Mouse (Mus musculus): Measurements from ENCODE around the gene Tmem115.

The Tmem115 gene

DNA sequence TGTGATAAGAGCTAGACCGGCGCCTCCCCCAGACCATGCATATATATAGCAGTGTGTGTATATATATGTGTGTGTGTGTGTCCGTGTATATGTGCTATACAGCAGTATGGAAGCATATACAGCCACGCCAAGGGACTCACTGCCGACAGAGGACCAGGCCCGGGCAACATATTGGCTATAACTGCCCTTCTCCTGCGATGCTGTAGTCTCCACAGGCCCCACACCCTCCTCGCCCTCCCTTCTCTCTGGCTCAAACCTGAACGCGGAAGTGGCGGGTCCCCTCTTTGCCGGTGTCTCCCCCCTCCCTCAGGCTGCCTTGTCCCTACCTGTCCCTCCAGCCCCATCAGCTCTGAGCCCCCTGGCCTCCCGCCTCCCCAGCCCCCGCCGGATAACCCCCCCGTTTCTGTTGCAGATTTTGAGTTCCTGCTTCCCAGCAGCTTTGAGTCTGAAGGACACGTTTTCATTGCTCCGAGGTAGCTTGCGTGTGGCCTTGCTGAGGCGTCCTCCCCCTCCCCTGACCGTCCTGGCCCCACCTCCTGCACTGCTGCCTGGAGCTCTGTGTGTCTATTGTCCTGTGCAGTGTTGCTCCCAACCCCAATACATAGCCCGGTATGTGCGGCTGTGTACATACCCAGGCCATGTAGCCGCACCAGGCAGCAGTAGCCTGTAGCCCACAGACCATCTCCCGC is 11.9 kb upstream of the Tmem115 start:
- no peak for DNase-seq (ENCODE audit: low spot score in 2 of 2)

DNA sequence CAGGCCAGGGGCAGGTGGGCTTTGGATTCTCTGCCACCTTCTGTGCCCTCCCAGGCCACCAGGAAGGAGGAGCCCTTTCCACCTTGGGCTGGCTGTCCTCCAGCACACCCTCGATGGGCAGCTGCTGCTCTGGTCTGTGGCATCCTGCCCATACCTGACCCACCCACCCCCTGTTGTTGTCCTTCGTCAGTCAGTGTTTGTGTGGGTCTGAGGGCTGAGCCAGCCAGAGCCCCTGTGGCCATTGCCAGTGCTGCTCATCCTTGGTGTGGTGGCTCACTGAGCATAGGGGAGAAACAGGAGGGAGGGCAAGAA is 11.4 kb upstream of the Tmem115 start:
- DNase-seq (ENCODE audit: low spot score in 2 of 2), result no peak

DNA sequence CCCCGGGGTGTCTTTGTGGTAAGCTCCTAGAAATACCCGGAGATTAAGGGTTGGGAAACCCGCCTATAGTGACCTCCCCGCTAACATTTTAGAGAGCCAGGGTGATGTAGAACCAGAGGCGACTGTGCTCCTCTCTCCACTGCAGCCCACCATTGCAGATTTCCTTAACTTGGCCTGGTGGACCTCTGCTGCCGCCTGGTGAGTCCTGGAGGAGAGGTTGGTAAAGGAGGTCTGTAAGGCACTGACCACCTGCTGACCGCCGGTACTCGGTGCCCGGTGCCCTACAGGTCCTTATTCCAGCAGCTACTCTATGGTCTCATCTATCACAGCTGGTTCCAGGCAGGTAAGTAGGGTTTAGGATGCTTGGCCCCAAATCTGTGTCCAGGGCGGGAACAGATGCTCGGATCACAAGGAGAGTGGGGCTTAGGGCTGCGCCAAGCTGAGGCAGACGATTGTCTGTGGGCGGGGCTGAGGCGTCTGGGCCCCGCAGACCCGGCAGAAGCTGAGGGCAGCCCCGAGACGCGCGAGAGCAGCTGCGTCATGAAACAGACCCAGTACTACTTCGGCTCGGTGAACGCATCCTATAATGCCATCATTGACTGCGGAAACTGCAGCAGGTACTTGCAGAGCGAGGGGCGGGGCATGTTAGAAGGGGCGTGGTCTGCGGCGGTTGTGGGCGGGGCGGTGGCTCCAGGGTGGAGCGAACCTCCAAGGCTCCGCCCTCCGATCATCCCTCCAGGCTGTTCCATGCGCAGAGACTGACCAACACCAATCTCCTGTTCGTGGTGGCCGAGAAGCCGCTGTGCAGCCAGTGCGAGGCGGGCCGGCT is 7.3 kb upstream of the Tmem115 start:
- peak; percentile 84 to 85 for DNase-seq (ENCODE audit: low spot score in 2 of 2)

DNA sequence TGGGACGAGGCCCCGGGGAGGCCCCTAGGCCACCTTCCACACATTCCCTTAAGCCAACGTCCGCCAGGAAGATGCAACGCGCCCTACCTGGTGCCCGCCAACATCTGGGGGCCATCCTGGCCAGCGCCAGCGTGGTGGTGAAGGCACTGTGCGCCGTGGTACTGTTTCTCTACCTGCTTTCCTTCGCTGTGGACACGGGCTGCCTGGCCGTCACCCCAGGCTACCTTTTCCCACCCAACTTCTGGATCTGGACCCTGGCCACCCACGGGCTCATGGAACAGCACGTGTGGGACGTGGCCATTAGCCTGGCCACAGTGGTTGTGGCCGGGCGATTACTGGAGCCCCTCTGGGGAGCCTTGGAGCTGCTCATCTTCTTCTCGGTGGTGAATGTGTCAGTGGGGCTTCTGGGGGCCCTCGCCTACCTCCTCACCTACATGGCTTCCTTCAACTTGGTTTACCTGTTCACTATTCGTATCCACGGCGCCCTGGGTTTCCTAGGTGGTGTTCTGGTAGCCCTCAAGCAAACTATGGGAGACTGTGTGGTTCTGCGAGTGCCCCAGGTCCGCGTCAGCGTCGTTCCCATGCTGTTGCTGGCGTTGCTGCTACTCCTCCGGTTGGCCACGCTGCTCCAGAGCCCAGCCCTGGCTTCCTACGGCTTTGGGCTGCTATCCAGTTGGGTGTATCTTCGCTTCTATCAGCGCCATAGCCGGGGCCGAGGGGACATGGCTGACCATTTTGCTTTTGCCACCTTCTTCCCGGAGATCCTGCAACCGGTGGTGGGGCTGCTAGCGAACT is 860 bp downstream of the Tmem115 start:
- DNase-seq (ENCODE audit: low spot score in 2 of 2), result no peak

DNA sequence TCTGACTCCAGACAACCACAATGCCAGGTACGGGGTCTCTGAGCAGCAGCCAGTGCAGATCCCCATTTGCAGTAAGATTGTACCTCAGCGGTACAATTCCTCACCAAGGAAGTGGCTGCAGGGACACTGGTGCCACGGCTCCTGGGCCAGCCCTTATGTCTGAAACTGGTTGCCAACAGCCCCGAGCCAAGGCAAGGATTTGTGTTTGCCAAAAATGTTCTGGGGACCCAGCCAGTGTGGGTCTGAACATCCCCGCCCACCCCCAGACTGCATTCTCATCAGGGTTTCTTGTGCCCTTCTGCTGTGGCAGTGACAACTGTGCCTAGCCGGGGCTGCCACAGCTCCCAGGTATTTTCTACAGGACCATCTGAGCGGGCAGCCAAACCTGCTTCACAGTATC is 4.5 kb downstream of the Tmem115 start:
- no peak for DNase-seq (ENCODE audit: low spot score in 2 of 2)

DNA sequence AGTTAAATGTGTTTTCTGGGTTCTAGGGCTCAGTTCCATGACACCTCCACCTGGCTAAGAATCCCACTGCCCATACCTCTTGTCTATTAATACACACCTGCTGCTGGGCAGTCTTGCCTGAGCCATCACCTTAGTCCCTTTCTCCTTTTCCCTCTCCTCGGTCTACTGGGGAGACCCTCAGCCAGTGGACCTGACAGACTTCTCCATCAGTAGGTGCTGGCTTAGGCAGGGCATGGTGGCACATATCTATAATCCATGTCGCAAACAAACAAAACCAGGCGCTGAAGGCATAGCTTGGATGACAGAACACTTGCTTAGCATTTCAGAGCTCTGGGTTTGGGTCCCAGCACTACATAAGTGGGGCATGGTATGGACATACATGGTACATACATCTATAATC is 5.0 kb downstream of the Tmem115 start:
- DNase-seq (ENCODE audit: low spot score in 2 of 2), result no peak

DNA sequence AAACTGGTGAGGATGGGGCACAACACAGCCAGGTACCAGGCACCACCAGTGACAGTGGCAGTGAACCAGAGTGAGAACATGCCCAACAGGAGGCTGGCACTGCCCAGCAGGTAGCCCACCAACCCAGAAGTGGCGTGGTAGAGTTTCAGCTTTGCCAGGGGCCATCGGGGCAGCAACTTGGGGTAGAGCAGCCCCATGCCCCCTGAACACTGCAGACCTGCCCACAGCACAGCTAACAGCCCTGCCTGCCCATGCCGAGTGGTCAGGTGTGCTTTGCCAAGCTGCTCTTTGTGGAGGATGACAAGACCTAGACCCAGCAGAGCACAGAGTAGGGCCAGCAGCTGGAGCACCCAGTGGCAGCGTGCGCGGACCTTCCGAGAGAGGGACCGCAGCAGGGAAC is 6.2 kb downstream of the Tmem115 start:
- DNase-seq (ENCODE audit: low spot score in 2 of 2), result no peak

DNA sequence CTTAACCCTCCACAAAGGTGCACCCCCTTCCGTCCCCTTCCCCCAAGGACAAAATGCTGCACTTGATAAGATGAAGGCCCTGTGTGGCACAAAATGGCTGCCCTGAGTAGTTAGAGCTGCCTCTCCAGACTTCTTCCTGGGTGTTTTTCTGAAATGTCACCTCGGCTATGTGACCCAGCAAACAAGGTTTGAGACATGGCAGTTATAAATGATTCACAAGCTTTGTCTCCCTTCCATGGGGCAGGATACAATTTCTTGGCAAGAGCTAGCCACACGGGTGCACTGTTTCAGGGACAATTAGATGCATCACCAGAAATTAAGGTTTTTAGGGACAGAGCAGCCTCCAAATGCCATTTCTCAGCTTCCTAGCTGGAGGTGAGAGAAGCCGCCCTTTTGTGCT is 6.7 kb downstream of the Tmem115 start:
- no peak for DNase-seq (ENCODE audit: low spot score in 2 of 2)

DNA sequence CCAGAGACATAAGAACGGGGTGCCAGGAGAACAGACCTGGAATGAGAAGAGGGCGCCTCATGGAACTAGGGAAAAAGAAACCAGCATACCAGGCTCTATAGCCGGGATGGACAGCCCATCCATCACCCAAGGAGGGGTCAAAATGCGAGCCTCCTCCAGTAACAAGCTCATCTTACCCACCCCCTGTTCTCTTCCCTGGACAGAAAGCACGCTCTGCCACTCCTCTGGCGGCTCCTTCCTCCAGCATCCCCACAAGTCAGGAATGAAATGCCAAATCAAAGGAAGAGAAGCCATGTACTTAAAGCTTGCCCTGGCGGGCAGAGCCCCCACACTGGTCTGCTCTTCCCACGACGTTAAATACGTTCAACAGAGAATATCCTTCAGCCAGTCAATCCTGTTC is 7.3 kb downstream of the Tmem115 start:
- no peak for DNase-seq (ENCODE audit: low spot score in 2 of 2)

DNA sequence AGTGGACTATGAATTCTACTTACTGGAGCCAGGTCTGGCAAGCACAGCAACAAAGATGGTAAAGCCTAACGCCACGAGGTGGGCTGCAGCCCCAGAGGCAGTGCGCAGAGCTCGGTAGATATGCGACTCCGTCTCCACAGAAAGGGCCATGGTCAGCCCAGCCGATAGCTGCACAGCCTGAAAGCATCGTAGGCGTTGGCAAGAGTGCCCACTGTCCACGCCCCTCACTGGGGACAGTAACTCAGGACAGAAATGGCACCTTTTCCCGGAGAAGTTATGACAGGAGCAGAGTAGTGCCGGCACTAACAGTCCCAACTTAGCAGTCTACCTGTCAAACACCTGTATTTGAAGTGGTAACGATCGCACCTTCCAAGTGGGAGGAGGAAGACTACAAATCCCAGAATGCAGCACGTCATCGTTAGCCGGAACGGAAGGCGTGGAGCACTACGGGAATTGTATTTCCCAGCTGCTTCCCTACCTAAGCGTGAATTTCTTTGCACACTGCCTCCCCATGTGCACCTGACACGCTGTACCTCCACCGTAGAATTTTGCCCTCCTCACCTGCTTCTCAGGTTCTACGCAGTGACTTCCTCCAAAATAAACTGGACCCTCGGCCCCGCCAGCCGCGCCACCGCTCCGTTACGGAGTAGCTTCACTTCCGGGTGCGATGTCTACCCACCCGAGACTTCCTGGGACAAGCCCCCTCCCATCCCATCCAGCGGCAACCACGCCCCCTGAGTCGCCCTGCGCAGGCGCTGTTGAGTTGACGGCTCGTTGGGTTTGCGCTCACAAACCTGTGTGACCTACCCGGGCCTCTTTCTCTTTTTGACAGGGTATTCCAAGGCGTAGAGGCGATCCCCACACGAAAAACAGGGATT is 8.0 kb downstream of the Tmem115 start, which contains the start of the genes Cyb561d2 and Nprl2:
TSS of gene Cyb561d2 (minus strand) at position 720 of the 878 bp plus-strand sequence.
TSS of gene Nprl2 (plus strand) at position 753 of the 878 bp plus-strand sequence.
- peak; percentile 90 to 93 for DNase-seq (ENCODE audit: low spot score in 2 of 2)

DNA sequence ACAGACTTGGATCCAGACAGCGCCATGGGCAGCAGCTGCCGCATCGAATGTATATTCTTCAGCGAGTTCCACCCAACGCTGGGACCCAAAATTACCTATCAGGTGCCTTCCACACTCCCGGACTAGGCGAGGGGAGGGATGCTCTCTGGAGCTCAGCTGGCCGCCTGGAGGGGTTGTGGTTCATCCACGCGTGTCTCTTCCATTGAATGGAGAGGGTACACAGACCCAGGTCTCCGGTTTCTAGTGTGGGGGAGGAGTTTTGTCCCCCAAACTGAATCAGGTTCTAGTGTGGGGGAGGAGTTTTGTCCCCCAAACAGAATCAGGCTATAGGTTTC is 8.6 kb downstream of the Tmem115 start:
- no peak for DNase-seq (ENCODE audit: low spot score in 2 of 2)

DNA sequence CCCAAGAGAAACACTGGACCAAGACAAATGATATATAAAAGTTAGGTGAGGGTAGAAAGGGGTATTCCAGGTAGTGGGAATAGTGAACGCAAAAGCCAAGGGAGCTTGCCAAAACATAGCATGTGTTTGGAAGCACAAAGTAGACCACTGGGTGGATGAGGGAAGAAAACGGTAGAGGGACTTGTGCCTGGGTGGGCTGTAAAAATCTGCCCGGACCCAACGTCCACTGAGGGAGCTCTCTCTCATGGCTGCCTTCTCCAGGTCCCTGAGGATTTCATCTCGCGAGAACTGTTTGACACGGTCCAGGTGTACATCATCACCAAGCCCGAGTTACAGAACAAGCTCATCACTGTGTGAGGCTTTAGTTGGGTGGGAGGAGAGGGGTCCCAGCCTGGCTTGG is 9.0 kb downstream of the Tmem115 start:
- no peak for DNase-seq (ENCODE audit: low spot score in 2 of 2)

DNA sequence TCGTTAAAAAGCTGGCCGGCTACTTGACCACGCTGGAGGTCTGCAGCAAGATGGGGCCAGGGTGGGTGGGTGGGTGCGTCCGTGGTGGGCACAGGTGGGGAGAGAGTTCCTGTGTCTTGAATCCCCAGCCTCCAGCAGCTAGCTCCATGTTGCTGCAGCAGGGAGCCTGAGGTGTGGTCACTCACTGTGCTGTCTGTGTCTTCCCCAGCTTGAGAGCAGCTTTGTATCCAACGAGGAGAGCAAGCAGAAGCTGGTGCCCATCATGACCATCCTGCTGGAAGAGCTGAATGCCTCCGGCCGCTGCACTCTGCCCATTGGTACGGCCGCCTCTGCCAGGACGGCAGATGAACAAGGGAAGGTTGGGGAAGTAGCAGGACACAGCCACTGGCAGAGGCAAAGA is 9.6 kb downstream of the Tmem115 start:
- no peak for DNase-seq (ENCODE audit: low spot score in 2 of 2)

DNA sequence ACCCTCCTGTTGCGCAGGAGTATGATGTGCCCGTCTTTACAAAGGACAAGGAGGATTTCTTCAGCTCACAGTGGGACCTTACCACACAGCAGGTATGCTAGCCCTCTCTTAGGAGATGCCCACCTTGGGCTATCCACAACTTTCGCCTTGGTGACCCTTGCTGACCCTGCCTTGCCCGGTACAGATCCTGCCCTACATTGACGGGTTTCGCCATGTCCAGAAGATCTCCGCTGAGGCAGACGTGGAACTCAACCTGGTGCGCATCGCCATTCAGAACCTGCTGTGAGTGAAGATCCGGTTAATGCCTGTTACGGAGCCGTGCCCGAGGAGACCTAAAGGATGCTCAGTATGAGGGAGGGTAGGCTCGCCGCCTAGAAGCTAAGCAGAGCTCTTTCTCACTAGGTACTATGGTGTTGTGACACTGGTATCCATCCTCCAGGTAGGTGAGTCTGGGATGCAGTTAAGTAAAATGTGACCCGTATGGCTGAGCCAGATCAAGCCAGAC is 10.5 kb downstream of the Tmem115 start:
- no peak for DNase-seq (ENCODE audit: low spot score in 2 of 2)

DNA sequence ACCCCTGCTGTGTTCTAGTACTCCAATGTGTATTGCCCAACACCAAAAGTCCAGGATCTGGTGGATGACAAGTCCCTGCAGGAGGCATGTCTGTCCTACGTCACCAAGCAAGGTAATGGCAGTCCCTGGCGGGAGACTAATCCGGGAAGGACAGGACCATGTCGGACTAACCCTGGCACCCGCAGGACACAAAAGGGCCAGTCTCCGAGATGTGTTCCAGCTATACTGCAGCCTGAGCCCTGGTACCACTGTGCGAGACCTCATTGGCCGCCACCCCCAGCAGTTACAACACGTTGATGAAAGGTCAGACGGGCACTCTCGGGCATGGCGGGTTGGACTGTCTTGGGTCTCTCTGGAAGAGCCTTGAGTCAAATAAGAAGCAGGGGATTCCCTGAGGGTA is 11.0 kb downstream of the Tmem115 start:
- no peak for DNase-seq (ENCODE audit: low spot score in 2 of 2)

DNA sequence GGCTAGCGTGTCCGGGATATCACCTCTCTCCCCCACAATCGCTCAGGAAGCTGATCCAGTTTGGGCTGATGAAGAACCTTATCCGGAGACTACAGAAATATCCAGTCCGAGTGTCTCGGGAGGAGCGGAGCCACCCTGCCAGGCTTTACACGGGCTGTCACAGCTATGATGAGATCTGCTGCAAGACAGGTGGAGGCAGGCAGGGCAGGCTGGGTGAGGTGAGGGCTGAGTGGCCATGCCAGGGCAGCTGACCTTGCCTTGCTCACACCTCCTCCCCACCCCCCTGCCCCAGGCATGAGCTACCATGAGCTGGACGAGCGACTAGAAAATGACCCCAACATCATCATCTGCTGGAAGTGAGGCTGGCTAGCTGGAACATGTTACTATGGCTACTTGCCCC is 11.5 kb downstream of the Tmem115 start:
- no peak for DNase-seq (ENCODE audit: low spot score in 2 of 2)

DNA sequence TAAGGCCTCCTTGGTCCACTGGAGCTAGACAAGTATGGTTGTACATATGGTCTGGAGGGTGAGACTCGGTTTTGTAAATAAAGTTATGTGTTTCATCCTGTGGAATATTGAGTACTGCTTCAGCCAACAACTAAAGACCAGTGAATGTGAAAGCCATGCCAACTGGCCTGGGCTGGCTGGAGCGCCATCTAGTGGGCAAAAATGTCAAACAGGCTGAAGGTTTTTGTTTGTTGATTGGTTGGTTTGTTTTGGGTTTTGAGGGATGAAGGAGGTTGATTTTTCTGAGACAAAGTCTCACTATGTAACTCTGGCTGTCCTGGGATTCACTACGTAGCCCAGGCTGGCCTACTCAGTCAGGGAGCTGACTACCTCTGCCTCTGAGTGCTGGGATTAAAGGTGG is 11.9 kb downstream of the Tmem115 start:
- peak; percentile 77 to 83 for DNase-seq (ENCODE audit: low spot score in 2 of 2)

DNA sequence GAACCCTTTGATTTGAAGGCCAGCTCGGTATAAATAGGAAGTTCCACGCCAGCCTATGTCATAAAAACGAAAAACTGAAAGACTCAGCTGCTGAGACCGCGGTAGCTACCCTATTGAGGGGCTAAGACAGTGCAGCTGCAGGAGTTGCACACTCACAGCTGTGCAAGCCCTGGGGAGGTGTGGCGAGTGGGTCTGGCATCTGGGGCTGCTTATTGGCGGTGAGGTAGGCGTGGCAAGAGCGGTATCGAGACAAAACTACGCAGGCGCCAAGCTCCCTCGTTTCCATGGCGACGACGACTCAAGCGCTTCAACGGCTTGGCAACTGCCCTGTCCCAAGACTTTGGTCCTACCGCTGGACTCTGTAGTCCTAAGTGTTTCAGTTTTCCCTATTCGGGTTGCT is 13.3 kb downstream of the Tmem115 start, which contains the start of gene Zmynd10:
TSS of gene Zmynd10 (plus strand) at position 273 of the 400 bp plus-strand sequence.
- peak; percentile 73 to 84 for DNase-seq (ENCODE audit: low spot score in 2 of 2)

DNA sequence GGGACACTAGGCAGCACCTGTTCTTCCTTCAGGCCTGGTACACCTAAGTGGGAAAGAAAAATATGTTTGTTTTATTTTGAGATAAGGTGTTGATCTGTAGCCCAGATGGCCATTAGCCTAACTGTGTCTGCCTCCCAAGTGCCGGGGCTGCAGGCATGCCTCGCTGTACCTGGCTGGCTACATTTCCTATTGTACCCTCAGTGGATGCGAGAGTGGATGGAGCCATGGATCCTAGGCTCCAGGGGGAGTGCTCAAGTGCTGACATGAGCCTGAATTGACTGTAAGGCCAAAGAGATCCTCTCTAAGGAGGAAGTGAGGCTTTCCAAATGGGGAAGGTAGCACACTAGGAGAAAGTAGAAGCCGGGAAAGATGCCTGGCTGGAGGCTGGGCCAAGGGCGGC is 14.2 kb downstream of the Tmem115 start:
- no peak for DNase-seq (ENCODE audit: low spot score in 2 of 2)

DNA sequence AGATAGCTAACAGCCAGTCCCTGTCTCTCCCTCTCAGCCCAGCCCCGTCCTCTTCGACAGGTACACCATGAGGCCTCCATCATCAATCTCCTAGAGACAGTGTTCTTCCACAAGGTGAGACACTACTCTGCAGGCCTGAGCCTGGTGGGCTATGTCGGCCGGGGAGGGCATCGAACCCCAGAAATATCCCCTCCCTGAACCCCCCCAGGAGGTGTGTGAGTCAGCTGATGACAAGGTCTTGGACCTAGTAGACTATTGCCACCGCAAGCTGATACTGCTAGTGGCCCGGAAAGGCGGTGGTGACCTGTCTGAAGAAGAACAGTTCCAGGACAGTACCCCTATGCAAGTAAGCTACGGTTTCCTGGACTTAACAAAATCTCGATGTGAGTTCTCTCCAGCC is 15.1 kb downstream of the Tmem115 start:
- DNase-seq (ENCODE audit: low spot score in 2 of 2), result no peak

DNA sequence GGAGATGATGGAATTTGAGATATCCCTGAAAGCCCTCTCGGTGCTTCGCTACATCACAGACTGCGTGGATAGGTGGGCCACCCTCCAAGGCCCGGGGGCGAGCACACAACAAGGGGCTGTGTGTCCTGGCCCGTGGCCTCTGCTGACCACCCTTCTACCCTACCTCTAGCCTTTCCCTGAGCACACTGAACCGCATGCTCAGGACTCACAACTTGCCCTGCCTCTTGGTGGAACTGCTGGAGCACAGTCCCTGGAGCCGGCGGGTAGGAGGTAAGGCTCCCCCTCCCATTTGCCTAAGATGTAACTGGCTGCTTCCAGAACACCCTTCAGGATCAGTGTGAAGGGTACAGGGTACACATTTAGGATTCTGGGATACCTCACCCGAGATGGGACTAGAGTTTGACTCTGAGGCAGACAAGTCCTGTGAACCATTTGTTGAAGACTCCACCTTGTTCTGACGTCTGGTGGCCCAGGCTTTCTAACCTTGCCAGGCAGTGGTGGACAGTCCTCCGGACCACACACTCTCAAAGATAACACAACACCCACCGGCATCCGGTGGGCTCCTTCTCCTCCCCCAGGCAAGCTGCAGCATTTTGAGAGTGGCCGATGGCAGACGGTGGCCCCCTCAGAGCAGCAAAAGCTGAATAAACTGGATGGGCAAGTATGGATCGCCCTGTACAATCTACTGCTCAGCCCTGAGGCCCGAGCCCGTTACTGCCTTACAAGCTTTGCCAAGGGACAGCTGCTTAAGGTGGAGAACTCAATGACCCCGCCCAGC is 15.7 kb downstream of the Tmem115 start:
- DNase-seq (ENCODE audit: low spot score in 2 of 2), result no peak

Data from natural killer cell, adult 2 months (primary cell).